Mouse (Mus musculus) embryonic stem cell, embryonic (primary cell): ENCODE results near the gene Srrd.

Source experiments
- CTCF ChIA-PET, 4 experiments: fragments of 300-600 bp in 2 of 4; fragments of 350-600 bp in 2 of 4; sonication (Branson Sonifier 250); formaldehyde crosslinking; loops; one replicate each; lab custom pipeline; 2022; ENCODE audit warnings: inconsistent platforms in 2 of 4; lab: Charles Lee
- POLR2A ChIA-PET, 4 experiments: fragments of 300-600 bp in 2 of 4; fragments of 350-600 bp in 2 of 4; sonication (Branson Sonifier 250); formaldehyde crosslinking; loops; one replicate each; lab custom pipeline; 2022; ENCODE audit warnings: antibody characterized with exemption in 4 of 4, inconsistent platforms in 1 of 4; lab: Charles Lee

Gene Srrd

DNA sequence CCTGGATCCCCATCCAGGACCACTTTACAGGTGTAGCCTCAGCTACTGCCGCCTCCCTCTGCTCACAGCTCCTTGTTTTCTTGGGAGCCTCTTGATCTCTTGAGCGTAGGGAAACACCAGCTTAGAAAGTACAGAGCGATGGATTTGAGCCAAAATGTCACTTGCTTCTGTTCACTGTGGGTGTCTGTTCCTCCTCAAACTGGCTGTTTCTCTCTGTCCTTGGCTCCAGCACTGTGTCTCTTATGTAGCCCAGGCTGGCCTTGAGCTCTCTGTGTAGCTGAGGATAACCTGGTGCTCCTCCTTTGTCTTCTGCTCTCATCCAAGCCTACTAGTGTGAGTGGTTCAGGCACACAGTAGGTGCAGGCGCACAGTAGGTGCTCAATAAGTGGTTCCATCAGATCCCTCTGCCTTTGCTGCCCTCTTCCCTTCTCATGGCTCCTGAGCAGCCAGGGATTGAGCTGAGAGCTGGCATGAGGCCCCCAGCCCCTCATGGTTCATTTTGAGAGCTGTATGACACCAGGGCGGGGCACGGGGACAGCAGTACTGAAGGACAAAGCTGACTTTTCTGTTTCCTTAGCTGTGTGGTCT is 42.0 kb downstream of the Srrd start:
- ChIA-PET CTCF (interaction anchor here in 2 of 4 experiments (0.9 to 1.4 kb wide), 3 partner anchors 17 to 88 kb away, joined by 3 to 5 read pairs (median 3); no protein-coding TSS in a partner anchor), POLR2A (interaction anchor here in 3 of 4 experiments (0.6 to 5.4 kb wide), 15 partner anchors 9 to 52 kb away, joined by 3 to 18 read pairs (median 3); partner anchors contain the start of gene Tpst2 (in 2 of the 3))

DNA sequence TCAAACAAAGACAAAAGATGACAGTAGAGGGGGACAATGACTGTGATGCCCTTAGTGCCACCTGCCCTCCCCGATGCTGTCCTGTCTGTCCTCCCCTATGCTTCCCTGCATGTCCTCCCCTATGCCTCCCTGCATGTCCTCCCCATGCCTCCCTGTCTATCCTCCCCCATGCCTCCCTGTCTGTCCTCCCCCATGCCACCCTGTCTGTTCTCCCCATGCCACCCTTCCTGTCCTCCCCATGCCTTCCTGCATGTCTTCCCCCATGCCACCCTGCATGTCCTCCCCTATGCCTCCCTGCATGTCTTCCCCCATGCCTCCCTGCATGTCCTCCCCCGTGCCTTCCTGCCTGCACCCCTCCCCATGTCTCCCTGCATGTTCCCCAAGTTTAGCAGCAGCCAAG is 42.7 kb downstream of the Srrd start:
- ChIA-PET POLR2A (interaction anchor here in 2 of 4 experiments (0.6 to 5.4 kb wide), 8 partner anchors 8 to 53 kb away, joined by 3 to 18 read pairs (median 6); partner anchors contain the start of gene Tpst2 (in 1 of the 2)), CTCF (no interaction called here)

DNA sequence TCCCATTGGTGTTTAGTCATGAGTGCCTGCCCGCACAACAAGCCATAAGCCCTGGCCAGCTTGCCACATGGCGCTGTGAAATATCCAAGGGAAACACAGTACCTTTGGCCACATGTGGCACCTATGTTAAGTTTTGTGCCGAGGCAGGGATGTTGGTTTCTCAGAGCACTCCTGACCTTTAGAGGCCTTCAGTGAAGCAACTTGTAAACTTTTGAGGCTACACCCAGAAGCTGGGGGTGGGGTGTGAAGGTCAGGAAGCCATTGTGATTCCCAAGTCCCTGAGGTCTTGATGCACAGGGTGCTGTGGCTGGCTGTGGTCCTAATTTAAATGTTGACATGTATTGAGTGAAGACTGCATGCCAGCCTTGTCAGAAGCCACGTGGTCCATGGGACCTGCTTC is 43.4 kb downstream of the Srrd start:
- POLR2A ChIA-PET, result interaction anchor here in 2 of 4 experiments (0.8 to 5.4 kb wide), 8 partner anchors 9 to 23 kb away, joined by 3 to 18 read pairs (median 4); partner anchors contain the start of gene Tpst2 (in 1 of the 2)
- CTCF ChIA-PET, result no interaction called here

DNA sequence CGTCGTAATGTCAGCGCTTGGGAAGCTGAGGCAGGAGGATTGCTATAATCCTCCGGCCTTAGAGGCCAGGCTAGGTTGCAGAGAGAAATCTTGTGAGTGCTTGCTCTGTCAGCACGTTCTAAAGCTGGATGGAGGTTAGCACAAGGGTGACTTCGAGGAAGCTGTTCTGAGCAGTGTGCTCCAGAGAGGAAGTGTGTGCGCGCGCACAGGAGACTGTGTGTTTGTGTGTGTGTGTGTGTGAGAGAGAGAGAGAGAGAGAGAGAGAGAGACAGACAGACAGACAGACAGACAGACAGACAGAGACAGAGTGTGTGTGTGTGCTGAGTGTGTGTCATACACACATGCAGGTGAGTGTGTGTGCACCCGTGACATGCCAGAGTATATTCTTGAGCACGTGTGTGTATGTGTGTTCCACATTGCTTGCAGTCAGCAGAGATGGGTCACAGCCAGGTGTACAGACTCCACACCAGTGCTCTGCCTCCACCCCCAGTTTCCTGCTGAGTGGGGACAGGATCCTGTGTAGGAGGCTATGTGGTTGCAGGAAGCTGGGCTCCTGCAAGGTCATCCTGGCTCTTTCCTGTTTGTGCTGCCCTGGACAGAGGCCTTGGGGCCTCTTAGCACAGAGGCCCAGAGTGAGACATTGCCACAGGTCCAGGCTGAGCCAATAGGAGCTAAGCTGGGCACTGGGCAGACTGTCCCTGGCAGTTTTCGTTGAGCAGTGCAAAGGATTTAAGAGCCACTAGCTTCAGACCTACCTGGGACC is 44.4 kb downstream of the Srrd start:
- POLR2A ChIA-PET, result interaction anchor here in 3 of 4 experiments (0.6 to 5.4 kb wide), 8 partner anchors 11 to 22 kb away, joined by 3 to 18 read pairs (median 4); partner anchors contain the start of gene Tpst2 (in 3 of the 3)

DNA sequence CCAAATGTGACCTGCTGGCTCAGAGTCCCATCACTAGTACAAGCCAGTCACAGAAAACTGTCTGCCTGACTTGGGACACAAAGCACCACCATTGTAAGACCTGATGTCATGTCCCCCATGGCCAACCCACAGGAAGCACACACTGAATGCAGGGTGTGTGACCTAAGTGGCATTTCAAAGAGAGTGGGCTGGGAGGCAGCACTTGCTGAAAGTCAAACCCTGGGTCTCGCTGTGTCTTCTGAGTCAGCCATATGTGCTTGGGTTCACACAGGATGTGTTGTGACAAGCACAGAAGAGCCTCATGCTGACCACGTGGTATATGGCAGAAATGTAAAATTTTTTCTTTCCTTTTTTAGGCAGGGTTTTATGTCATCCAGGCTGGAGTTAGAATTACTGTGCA is 45.6 kb downstream of the Srrd start:
- ChIA-PET POLR2A (interaction anchor here in 3 of 4 experiments (0.7 to 5.4 kb wide), 5 partner anchors 10 to 21 kb away, joined by 3 to 18 read pairs (median 5); partner anchors contain the start of gene Tpst2 (in 2 of the 3)), CTCF (no interaction called here)

More for the DNA sequence above, 44.4 kb downstream of the Srrd start:
- CTCF ChIA-PET, result interaction anchor here in 1 of 4 experiments (1.0 kb wide), 1 partner anchor 10 kb away, joined by 3 read pairs; no protein-coding TSS in a partner anchor

DNA sequence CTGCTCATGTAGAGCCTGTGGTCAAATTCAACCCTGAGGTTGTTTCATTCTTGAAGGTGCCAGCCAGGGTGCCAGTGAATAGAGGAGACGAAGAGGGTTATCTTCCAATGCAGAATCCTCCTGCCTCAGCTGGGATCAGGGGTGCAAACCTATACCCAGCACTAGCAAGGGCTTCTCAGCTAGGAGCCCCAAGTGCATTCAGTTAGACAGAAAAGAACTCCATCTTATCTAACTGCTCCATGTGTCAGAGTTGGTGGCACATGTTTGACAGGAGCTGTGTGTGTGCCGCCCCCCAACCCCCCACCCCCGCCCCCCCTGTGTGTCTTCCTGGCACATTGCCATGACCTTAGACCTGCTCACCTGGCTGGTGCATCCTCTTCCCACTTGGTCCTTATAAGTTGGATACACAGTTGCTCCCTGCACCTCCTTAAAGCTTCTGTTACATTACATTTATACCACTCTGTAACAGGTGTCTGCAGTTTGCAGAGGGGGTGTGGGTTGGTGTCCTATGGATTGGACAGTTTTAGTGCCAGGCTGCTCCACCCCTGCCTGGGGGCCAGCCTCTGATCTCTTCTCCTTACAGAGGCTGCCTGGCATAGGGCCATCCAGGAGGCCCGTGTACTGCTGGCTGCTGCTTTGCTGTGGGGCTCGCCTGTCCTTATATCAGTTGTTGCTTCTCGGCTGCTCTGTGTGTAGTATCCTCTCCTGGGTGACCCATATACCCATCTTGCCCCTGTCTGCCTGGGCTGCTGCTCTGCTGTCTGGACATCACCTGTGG is 46.2 kb downstream of the Srrd start:
- ChIA-PET CTCF (interaction anchor here in 1 of 4 experiments (1.5 kb wide), 1 partner anchor 56 kb away, joined by 5 read pairs; no protein-coding TSS in a partner anchor), POLR2A (interaction anchor here in 3 of 4 experiments (0.7 to 5.4 kb wide), 5 partner anchors 10 to 20 kb away, joined by 3 to 20 read pairs (median 5); partner anchors contain the start of gene Tpst2 (in 1 of the 3))

DNA sequence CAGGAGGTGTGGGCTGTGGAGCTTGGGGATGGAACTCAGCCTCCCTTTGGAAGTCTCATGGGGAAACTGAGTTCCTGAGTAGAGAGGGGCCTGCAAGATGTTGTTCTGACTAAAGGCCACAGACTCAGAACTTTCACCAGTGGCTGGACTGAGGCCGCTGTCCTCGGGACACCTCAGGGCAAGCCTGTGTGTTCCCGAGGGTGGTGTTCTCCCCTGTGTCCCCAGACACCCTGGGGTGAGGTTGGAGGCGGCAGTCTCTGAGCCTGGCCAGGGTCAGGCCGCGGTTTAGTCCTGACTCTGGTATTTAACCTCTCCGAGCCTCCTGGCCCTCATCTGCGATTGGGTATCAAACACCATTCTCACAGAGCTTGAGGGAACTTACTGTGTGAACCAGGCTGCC is 47.3 kb downstream of the Srrd start:
- ChIA-PET POLR2A (interaction anchor here in 3 of 4 experiments (0.6 to 2.8 kb wide), 13 partner anchors 9 to 100 kb away, joined by 3 to 20 read pairs (median 5); partner anchors contain the start of gene Tpst2 (in 1 of the 3)), CTCF (interaction anchor here in 3 of 4 experiments (0.6 to 1.5 kb wide), 3 partner anchors 55 to 159 kb away, joined by 3 to 10 read pairs (median 5); no protein-coding TSS in a partner anchor)

DNA sequence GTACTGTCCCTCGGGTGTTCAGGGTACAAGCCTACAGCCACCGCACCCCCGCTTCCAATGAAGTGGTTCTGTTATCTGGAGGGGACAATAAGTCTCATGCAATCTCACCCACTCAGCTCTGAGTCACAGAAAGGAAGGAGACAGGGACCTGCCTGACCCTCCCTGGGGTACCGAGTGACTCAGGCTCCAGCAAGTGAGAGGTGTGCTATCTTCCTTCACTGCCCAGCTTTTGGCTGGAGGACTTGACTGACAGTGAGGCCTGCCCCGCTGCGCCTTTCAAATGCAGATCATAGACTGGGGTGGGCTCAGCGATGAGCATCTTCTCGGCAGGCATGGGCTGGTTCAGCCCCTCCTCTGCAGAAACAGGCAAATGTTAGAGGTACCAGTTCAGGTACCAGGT is 47.7 kb downstream of the Srrd start:
- CTCF ChIA-PET, result interaction anchor here in 3 of 4 experiments (0.6 to 1.5 kb wide), 4 partner anchors 41 to 159 kb away, joined by 3 to 10 read pairs (median 4); no protein-coding TSS in a partner anchor
- POLR2A ChIA-PET, result interaction anchor here in 3 of 4 experiments (0.6 to 2.8 kb wide), 15 partner anchors 9 to 100 kb away, joined by 3 to 20 read pairs (median 5); partner anchors contain the start of gene Tpst2 (in 1 of the 3)

DNA sequence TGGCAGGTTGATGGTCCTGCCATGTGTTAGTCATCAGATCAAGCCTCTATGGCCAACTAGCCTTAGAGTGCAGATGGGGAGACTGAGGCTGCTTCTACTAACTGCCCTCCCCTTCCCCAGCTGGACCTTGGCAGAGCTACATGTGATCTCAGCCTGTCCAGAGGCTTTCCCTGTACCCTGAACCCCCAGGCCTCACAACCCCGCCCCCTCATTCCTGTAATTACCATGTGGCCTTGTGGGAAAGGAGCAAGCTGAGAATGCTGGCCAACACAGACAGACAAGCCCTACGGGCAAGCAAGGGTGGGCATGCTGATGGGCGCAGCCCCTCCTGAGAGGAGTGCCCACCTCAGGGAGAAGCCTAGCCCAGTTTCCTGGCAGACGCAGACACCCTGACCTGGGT is 48.1 kb downstream of the Srrd start:
- POLR2A ChIA-PET, result interaction anchor here in 2 of 4 experiments (1.0 to 2.8 kb wide), 13 partner anchors 8 to 53 kb away, joined by 3 to 20 read pairs (median 6); partner anchors contain the start of gene Tpst2 (in 1 of the 2)
- CTCF ChIA-PET, result interaction anchor here in 3 of 4 experiments (0.6 to 1.5 kb wide), 5 partner anchors 41 to 158 kb away, joined by 3 to 10 read pairs (median 5); no protein-coding TSS in a partner anchor

DNA sequence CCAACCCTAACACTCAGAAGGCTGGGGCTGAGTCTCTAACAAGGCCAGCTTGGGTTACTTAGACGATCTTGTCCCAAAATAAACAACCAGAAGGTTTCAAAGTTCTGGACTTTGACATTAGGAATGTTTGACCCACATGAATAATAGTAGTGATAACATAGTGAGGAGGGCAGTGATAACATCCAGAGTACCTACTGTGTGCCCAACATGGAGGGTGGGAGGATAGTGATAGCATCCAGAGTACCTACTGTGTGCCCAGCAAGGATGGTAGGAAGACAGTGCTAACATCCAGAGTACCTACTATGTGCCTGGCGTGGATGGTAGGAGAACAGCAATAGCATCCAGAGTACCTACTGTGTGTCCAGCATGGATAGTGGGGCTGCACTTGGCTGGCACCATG is 49.0 kb downstream of the Srrd start:
- POLR2A ChIA-PET, result interaction anchor here in 2 of 4 experiments (1.4 to 4.0 kb wide), 8 partner anchors 9 to 25 kb away, joined by 3 to 25 read pairs (median 6); partner anchors contain the start of gene Tpst2 (in 2 of the 2)
- CTCF ChIA-PET, result interaction anchor here in 2 of 4 experiments (0.6 to 0.8 kb wide), 2 partner anchors 16 to 57 kb away, joined by 3 to 8 read pairs; no protein-coding TSS in a partner anchor

DNA sequence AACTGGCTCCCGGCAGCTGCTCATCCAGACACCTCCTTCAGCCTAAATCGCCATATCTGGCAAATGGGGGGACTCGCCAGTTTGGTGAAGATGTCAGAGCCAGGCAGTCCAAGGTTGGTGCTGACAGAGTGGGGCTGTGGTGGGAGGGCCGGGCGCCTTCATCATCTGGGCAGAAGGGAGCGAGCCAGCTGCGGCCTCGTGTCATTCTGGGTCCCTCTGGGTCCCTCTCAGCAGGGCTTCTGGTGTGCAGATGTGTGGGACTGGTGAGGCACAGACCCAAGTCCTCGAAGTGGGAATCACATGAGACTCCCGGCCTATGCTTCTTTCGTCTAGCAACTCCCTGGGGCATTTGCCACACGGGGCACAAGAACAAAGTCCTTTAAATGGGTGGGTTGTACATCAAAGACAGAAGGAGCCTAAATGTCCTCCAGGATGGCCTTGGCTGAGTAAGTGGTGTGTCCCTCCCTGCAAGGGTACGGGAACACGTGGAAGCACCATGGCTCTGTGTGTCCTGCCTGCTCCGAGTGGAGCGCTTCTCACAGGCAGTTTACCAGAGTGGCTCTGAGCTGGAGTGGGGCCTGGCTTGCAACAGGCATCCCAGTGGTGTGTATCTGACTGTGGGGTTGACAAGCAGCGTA is 50.4 kb downstream of the Srrd start:
- POLR2A ChIA-PET, result interaction anchor here in 2 of 4 experiments (1.0 to 4.0 kb wide), 12 partner anchors 8 to 51 kb away, joined by 3 to 25 read pairs (median 4); partner anchors contain the start of gene Tpst2 (in 2 of the 2)

DNA sequence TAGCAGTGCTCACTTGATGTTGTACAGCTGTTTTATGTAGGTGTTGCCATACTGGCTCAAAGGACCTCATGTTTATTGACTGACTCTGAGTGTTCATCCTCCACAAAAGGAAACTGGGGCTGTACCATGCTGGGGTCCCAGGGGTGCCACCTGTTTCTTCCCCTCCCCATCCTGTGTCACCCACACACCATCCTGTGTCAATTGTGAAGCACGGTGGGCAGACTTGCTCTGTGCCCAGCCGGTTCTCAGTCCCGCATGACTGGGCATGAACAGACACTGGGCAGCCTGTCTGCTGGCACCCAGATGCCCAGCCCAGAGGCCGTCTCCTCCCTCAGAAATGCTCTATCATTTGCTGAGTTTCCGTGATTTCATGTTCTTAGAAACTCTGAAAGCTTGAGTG is 51.0 kb downstream of the Srrd start:
- CTCF ChIA-PET, result interaction anchor here in 1 of 4 experiments (0.6 kb wide), 1 partner anchor 24 kb away, joined by 5 read pairs; no protein-coding TSS in a partner anchor
- POLR2A ChIA-PET, result interaction anchor here in 2 of 4 experiments (0.6 to 4.0 kb wide), 8 partner anchors 9 to 898 kb away, joined by 3 to 25 read pairs (median 4); partner anchors contain the start of gene Tpst2 (in 2 of the 2)

More for the DNA sequence above, 50.4 kb downstream of the Srrd start:
- CTCF ChIA-PET, result no interaction called here

DNA sequence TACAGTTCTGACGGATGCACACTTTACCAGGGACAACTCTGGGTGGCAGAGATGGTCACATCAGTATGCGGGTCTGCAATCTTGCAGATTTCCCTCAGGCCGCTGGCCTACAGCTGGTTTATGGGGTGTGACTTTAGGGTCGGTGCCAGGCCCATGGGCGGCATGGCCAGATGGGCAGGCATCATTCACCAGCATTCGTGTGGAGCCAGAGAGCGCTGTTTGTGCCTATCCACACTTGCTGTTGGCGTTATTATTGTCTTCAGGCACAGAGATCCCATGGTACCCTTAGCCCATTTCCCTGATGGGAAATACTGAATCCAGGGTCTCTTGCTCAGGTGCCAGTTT is 52.3 kb downstream of the Srrd start:
- ChIA-PET POLR2A (interaction anchor here in 2 of 4 experiments (0.7 to 4.0 kb wide), 8 partner anchors 8 to 42 kb away, joined by 3 to 25 read pairs (median 4); partner anchors contain the start of gene Tpst2 (in 2 of the 2)), CTCF (no interaction called here)

DNA sequence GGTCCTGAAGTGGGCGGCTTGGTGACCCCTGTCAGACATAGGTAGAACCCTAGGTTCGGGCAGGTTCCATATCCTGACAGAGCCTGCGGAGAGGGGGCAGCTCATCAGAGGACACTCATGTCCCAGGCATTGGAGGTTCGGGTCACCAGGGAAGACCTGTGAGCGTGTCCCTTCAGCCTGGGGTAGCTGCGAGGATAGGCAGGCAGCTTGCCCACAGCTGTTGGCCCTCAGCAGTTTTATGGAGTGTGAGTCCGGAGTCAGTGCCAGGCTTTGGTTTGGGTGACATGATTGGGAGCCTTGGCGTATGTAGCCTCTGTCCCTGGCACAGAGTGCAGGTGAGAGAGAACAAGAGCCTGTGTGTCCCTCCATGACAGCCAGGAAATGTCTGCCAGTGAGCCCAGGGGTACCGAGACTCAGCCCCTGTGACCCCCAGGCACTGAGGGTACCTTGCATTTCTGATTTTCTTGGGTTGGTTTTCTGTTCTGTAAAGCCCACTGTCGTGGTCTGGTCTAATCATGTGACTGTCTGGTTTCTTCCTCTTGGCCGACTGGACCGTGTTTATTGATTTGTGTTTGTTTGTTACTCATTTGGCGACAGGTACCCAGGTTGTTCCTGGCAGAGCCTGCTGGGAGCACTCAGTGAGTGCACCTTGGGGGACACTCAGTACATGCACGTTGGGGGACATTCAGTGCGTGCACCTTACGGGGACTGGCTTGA is 52.9 kb downstream of the Srrd start:
- CTCF ChIA-PET, result interaction anchor here in 2 of 4 experiments (0.6 to 1.0 kb wide), 4 partner anchors 9 to 180 kb away, joined by 3 read pairs; no protein-coding TSS in a partner anchor
- POLR2A ChIA-PET, result interaction anchor here in 2 of 4 experiments (0.6 to 4.0 kb wide), 9 partner anchors 8 to 43 kb away, joined by 3 to 25 read pairs (median 3); partner anchors contain the start of gene Tpst2 (in 1 of the 2)

DNA sequence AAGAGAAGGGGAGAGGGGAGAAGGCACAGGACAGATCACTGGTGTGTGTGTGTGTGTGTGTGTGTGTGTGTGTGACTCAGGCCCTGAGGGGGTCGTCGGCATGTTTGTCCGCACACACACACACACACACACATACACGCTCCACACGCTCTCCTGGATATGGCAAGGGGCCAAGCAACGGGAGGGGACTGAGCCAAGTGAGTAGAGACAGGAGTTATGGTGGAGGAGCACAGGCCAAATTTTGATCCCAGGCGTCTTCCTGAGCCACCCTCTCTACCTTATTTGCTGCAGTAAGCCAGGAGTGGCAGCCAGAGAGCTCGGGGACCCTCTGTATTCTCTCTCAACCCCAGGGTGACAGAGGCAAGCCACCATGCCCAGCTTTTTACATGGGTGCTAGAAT is 53.6 kb downstream of the Srrd start:
- CTCF ChIA-PET, result interaction anchor here in 2 of 4 experiments (0.6 to 1.0 kb wide), 4 partner anchors 8 to 108 kb away, joined by 3 to 9 read pairs (median 3); no protein-coding TSS in a partner anchor
- POLR2A ChIA-PET, result interaction anchor here in 2 of 4 experiments (0.6 to 3.8 kb wide), 6 partner anchors 8 to 35 kb away, joined by 3 to 22 read pairs (median 3); partner anchors contain the start of gene Tpst2 (in 1 of the 2)
